Mouse (Mus musculus) limb, embryonic 14.5 days (tissue): ENCODE data around the gene Ralgapb. TPM values are rescaled to one million over a fixed set of nuclear protein-coding genes. Genes with fewer than 3 reads are reported as not detected.

ENCODE experiments used
- ATAC-seq: fragments of 200-750 bp; cut with Nextera tagmentation; 2 replicates; pipeline ENCODE4 v1.8.0; 2017; ENCODE audit warnings: low read depth, moderate number of reproducible peaks, moderate TSS enrichment; ENCODE audit not compliant: low FRiP score
- DNase-seq: peaks from one replicate; pipeline ENCODE4 v3.0.0-alpha.2; 2015; ENCODE audit warnings: low spot score
- H3K27ac ChIP-seq: fragments of 300-500 bp; sonication (generic); replicated peaks from 2 replicates; pipeline ENCODE4 v1.5.1; 2014; ENCODE audit warnings: low read depth, mild to moderate bottlenecking, low read length, moderate library complexity, mixed read lengths
- H3K27me3 ChIP-seq: fragments of 300-500 bp; sonication (generic); 2 replicates; pipeline ENCODE4 v1.6.1; 2014; ENCODE audit warnings: low read length, mixed read lengths; ENCODE audit not compliant: control insufficient read depth, insufficient read depth
- H3K36me3 ChIP-seq: fragments of 300-500 bp; sonication (generic); 2 replicates; pipeline ENCODE4 v1.6.1; 2014; ENCODE audit warnings: mild to moderate bottlenecking, low read length, moderate library complexity, mixed read lengths; ENCODE audit not compliant: control insufficient read depth, insufficient read depth
- H3K4me1 ChIP-seq: fragments of 300-500 bp; sonication (generic); 2 replicates; pipeline ENCODE4 v1.6.1; 2014; ENCODE audit warnings: antibody characterized with exemption, low read length, mixed read lengths; ENCODE audit not compliant: control insufficient read depth, insufficient read depth
- H3K4me2 ChIP-seq: fragments of 300-500 bp; sonication (generic); replicated peaks from 2 replicates; pipeline ENCODE4 v1.6.1; 2014; ENCODE audit warnings: low read depth, mild to moderate bottlenecking, low read length, moderate library complexity; ENCODE audit not compliant: severe bottlenecking
- H3K4me3 ChIP-seq: fragments of 300-500 bp; sonication (generic); replicated peaks from 2 replicates; pipeline ENCODE4 v1.5.1; 2014; ENCODE audit warnings: low read length
- H3K9ac ChIP-seq: fragments of 300-500 bp; sonication (generic); 2 replicates; pipeline ENCODE4 v1.6.1; 2014; ENCODE audit warnings: mild to moderate bottlenecking, low read depth, low read length, moderate library complexity; ENCODE audit not compliant: severe bottlenecking
- H3K9me3 ChIP-seq: fragments of 300-500 bp; sonication (generic); 2 replicates; pipeline ENCODE4 v1.6.1; 2016; ENCODE audit warnings: low read length; ENCODE audit not compliant: control insufficient read depth
- POLR2A ChIP-seq: fragments of 200-500 bp; IDR thresholded peaks from 2 replicates; pipeline ENCODE4 v1.8.0; 2012; ENCODE audit warnings: inconsistent platforms, mild to moderate bottlenecking, moderate library complexity, borderline replicate concordance; ENCODE audit not compliant: insufficient read depth, insufficient read length; ENCODE audit errors: extremely low read depth
- WGBS: fragments of 180-500 bp; shearing (Covaris S2); extraction: QIAGEN DNeasy Blood & Tissue Kit; methylation state at CpG from one replicate; pipeline ENCODE4 v1.1.7; 2014; 5-methylcytosine and 5-hydroxymethylcytosine counted together
- polyA plus RNA-seq, 2 experiments: library from polyadenylated mRNA; depleted of rRNA in 1 of 2; stranded (reverse) in 1 of 2; unstranded in 1 of 2; fragments of >200 nt; fragmentation: Nextera tagmentation in 1 of 2; extraction: Ambion mirVana in 1 of 2; gene quantifications; 2 replicates each; pipeline versions ENCODE4 v1.2.1 to v1.2.3; 2012 to 2014

The Ralgapb gene
- polyA plus RNA-seq, 2 experiments = 20.1 to 20.2 TPM

DNA sequence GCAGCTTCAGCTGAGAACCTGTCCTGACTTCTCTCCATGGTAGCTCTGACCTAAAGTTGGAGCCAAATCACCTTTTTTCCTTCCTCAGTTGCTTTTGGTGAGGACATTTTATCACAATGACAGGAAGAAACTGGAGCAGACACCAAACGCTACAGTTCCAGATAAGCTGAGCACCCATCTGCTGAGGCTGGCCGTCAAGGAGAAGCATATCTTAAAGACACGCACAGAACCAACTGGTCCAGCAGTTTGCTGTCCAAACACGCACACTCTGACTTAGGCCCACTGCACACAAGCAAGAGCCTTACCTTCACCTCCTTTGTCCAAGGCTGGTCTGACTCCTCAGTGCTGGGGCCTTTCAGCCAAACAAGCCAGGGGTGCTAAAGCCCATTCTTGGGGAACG, 42.0 kb upstream of the Ralgapb start:
- H3K4me3 ChIP-seq = no peak overlapping the region
- no peak for DNase-seq
- no peaks in the 10 kb centered on the region for H3K9me3 ChIP-seq
- 89% methylated on average over 5 of the region's 5 CpGs for WGBS
- ATAC-seq = no peak
- H3K27ac ChIP-seq = no peak overlapping the region
- H3K9ac ChIP-seq = no peak overlapping the region
- no peaks in the 10 kb centered on the region for H3K36me3 ChIP-seq
- no peak for TF ChIP-seq POLR2A
- no peaks in the 10 kb centered on the region for H3K27me3 ChIP-seq
- H3K4me2 ChIP-seq = no peak overlapping the region
- H3K4me1 ChIP-seq = no peaks in the 10 kb centered on the region

DNA sequence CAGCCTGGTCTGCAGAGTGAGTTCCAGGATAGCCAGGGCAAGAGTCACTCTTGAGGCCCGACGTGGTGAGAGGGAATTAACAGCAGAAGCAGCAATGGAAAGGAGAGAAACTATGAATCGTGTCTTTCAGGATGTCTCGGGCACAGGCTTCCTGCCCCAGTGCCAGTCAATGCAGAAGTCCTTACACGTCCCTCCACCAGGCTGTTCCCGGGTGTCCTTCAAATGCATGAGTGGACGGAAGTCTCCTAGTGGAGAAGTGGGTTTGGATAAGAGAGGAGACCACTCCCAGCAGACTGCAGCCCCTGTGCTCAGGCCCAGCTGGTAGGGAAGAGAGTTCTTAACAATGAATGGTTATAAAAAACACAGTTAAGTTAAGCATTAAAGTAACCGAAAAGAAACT, 41.3 kb upstream of the Ralgapb start:
- WGBS = 92% methylated on average over 8 of the region's 8 CpGs
- TF ChIP-seq POLR2A = no peak
- ATAC-seq = no peak
- H3K4me1 ChIP-seq = no peaks in the 10 kb centered on the region
- DNase-seq = no peak
- H3K36me3 ChIP-seq = no peaks in the 10 kb centered on the region
- no peak overlapping the region for H3K4me2 ChIP-seq
- no peak overlapping the region for H3K4me3 ChIP-seq
- no peak overlapping the region for H3K27ac ChIP-seq
- no peaks in the 10 kb centered on the region for H3K27me3 ChIP-seq
- no peak overlapping the region for H3K9ac ChIP-seq
- H3K9me3 ChIP-seq = no peaks in the 10 kb centered on the region

DNA sequence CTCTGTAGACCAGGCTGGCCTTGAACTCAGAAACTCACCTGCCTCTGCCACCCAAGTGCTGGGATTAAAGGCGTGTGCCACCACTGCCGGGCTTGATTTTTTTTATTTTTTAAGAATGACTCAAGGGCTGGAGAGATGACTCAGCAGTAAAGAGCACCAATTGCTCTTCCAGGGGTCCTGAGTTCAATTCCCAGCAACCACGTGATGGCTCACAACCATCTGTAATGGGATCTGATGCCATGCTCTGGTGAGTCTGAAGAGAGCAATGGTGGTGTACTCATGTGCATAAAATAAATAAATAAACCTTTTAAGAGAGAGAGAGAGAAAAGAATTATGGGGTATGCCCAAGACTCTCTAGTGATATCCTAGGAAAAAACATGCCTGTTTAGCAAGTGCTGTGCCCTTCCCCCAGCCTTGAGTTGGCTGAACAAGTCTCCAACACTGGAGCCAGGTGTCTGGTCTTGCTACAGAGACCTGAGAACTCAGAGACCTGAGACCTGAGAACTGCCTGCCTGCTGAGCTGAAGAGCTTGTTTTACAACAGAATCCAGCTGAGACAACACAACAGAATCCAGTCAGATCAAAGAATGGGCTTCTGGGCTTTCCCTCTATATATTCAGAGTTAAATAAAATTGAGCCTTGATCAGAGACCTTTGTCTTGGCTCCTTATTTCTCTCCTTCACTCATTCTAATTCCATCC, 40.0 kb upstream of the Ralgapb start:
- ATAC-seq (no peak), DNase-seq (no peak)
- no peaks in the 10 kb centered on the region for H3K36me3 ChIP-seq
- H3K4me3 ChIP-seq = no peak overlapping the region
- no peaks in the 10 kb centered on the region for H3K27me3 ChIP-seq
- no peaks in the 10 kb centered on the region for H3K9me3 ChIP-seq
- H3K9ac ChIP-seq = no peak overlapping the region
- no peak overlapping the region for H3K4me2 ChIP-seq
- WGBS = 89% methylated on average over 3 of the region's 3 CpGs
- H3K27ac ChIP-seq = no peak overlapping the region
- TF ChIP-seq POLR2A = no peak
- no peaks in the 10 kb centered on the region for H3K4me1 ChIP-seq

DNA sequence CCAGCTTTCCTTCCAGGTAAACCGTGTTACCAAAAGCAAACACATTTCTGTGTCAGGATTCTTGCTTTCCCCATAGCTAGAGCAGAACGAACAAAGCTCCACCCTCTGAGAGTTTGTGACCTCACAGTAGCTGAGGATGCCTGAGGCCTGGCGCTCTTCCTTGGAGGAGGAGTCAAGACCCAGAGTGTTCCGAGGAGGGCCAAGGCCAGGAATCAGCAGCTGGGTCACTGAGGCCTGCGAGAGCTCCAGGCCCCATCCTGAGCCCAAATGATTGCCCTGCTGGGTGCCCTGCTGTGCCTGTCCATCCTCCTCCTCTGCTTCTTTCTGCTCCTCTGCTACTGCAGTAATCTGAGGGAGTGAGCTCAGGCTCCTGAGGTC, 39.5 kb upstream of the Ralgapb start:
- no peak overlapping the region for H3K27ac ChIP-seq
- H3K4me2 ChIP-seq = no peak overlapping the region
- H3K4me1 ChIP-seq = no peaks in the 10 kb centered on the region
- H3K4me3 ChIP-seq = no peak overlapping the region
- ATAC-seq (no peak), DNase-seq (no peak)
- no peak overlapping the region for H3K9ac ChIP-seq
- 8% methylated on average over 5 of the region's 5 CpGs for WGBS
- no peaks in the 10 kb centered on the region for H3K9me3 ChIP-seq
- H3K27me3 ChIP-seq = peaks cover 3% of the 10 kb centered on the region
- no peaks in the 10 kb centered on the region for H3K36me3 ChIP-seq
- TF ChIP-seq POLR2A = no peak

DNA sequence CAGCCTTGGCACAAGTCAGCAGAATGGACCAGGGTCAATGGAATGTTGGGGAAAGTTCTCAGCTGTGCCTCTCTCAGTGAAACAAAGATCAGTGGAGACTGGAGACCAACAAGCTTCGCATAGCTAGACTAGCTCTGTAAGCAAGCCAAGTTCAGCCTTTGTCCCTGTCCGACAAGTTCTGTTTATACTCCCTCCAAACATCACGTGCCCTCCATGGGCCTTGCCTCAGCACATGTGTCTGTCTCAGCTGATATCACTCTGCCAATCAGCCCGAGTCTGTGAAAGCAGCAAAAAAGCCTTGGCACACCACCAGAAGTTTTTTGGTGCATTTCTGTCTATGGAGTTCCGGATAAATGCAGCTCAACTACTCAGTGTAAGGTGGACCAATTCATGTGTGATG, 36.6 kb upstream of the Ralgapb start:
- DNase-seq (no peak), ATAC-seq (no peak)
- H3K27me3 ChIP-seq = peaks cover 18% of the 10 kb centered on the region
- H3K36me3 ChIP-seq = no peaks in the 10 kb centered on the region
- no peak overlapping the region for H3K9ac ChIP-seq
- H3K27ac ChIP-seq = no peak overlapping the region
- no peaks in the 10 kb centered on the region for H3K9me3 ChIP-seq
- no peaks in the 10 kb centered on the region for H3K4me1 ChIP-seq
- 82% methylated on average over 5 of the region's 5 CpGs for WGBS
- H3K4me3 ChIP-seq = no peak overlapping the region
- H3K4me2 ChIP-seq = no peak overlapping the region
- TF ChIP-seq POLR2A = no peak

DNA sequence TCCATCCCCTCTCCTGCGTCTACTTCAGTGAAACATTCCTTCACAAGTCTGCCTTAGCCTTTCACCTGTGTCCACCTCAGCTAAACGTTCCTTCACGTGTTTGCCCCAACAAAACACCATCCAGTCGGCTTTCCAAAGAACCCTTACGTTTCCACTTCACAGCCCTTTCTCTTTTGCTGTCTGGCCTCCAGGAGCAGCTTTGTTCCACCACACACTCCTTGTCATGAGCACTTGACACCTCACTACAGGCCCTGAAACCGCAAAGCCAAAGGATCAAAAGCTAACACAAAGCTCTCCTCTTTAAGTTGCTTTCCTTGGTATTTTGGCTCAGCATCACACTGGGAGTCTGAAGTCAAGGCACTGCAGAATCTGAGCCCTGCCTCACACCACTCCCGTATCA, 36.1 kb upstream of the Ralgapb start:
- 55% methylated on average over 7 of the region's 7 CpGs for WGBS
- Histone ChIP-seq H3K4me1 (no peaks in the 10 kb centered on the region), H3K36me3 (no peaks in the 10 kb centered on the region), H3K9me3 (no peaks in the 10 kb centered on the region), H3K4me2 (no peak overlapping the region), H3K27ac (no peak overlapping the region), H3K4me3 (no peak overlapping the region), H3K27me3 (peaks cover 18% of the 10 kb centered on the region), H3K9ac (no peak overlapping the region)
- no peak for DNase-seq
- no peak for ATAC-seq
- TF ChIP-seq POLR2A = no peak
